Mouse (Mus musculus): ENCODE data around the gene Aen.

Aen gene

GRCm38 (mm10) chr7:78914896-78915510 lies 19.3 kb downstream of the Aen start:
- in situ Hi-C loops (cut with MboI; ENCODE audit: low pct_unique_long_range_greater_than_20kb in 1 of 2, low sequenced_read_pairs in 2 of 2, unreplicated experiment in 1 of 2): loop anchor here (5.0 to 25.0 kb wide), 3 partner anchors 172 to 447 kb away; no protein-coding TSS in a partner anchor

- in situ Hi-C loops (cut with MboI; ENCODE audit: low pct_unique_long_range_greater_than_20kb in 1 of 2, low sequenced_read_pairs in 2 of 2, unreplicated experiment in 1 of 2): loop anchor here (5.0 to 25.0 kb wide), 3 partner anchors 169 to 444 kb away; no protein-coding TSS in a partner anchor
These were observed 23.0 kb downstream of the Aen start for GRCm38 (mm10) chr7:78918686-78919085.

- in situ Hi-C loops (cut with MboI; ENCODE audit: low pct_unique_long_range_greater_than_20kb in 1 of 2, low sequenced_read_pairs in 2 of 2, unreplicated experiment in 1 of 2): loop anchor here (5.0 to 25.0 kb wide), 2 partner anchors 330 to 440 kb away; no protein-coding TSS in a partner anchor
These were observed 26.9 kb downstream of the Aen start for GRCm38 (mm10) chr7:78922506-78922905.

GRCm38 (mm10) chr7:78924300-78924699 lies 28.6 kb downstream of the Aen start:
- in situ Hi-C loops (cut with MboI; ENCODE audit: low pct_unique_long_range_greater_than_20kb in 1 of 2, low sequenced_read_pairs in 2 of 2, unreplicated experiment in 1 of 2): loop anchor here (5.0 to 25.0 kb wide), 2 partner anchors 328 to 438 kb away; no protein-coding TSS in a partner anchor

GRCm38 (mm10) chr7:78924796-78925195 lies 29.1 kb downstream of the Aen start:
- in situ Hi-C loops (cut with MboI; ENCODE audit: low pct_unique_long_range_greater_than_20kb in 1 of 2, low sequenced_read_pairs in 2 of 2, unreplicated experiment in 1 of 2): loop anchor here (5.0 to 25.0 kb wide), 2 partner anchors 328 to 438 kb away; no protein-coding TSS in a partner anchor

- in situ Hi-C loops (cut with MboI; ENCODE audit: low pct_unique_long_range_greater_than_20kb in 1 of 2, low sequenced_read_pairs in 2 of 2, unreplicated experiment in 1 of 2): no loop called here
These were observed 30.0 kb downstream of the Aen start for GRCm38 (mm10) chr7:78925680-78926079.

- in situ Hi-C loops (cut with MboI; ENCODE audit: low pct_unique_long_range_greater_than_20kb in 1 of 2, low sequenced_read_pairs in 2 of 2, unreplicated experiment in 1 of 2): no loop called here
These were observed 30.5 kb downstream of the Aen start for GRCm38 (mm10) chr7:78926156-78926555.

- in situ Hi-C loops (cut with MboI; ENCODE audit: low pct_unique_long_range_greater_than_20kb in 1 of 2, low sequenced_read_pairs in 2 of 2, unreplicated experiment in 1 of 2): no loop called here
These were observed 31.6 kb downstream of the Aen start for GRCm38 (mm10) chr7:78927266-78927665.

- in situ Hi-C loops (cut with MboI; ENCODE audit: low pct_unique_long_range_greater_than_20kb in 1 of 2, low sequenced_read_pairs in 2 of 2, unreplicated experiment in 1 of 2): no loop called here
These were observed 43.4 kb downstream of the Aen start for GRCm38 (mm10) chr7:78938957-78939602.

GRCm38 (mm10) chr7:78940971-78941370 lies 45.3 kb downstream of the Aen start:
- in situ Hi-C loops (cut with MboI; ENCODE audit: low pct_unique_long_range_greater_than_20kb in 1 of 2, low sequenced_read_pairs in 2 of 2, unreplicated experiment in 1 of 2): loop anchor here in 1 of 2 experiments (10.0 kb wide), 1 partner anchor 124 kb away; no protein-coding TSS in a partner anchor

- in situ Hi-C loops (cut with MboI; ENCODE audit: low pct_unique_long_range_greater_than_20kb in 1 of 2, low sequenced_read_pairs in 2 of 2, unreplicated experiment in 1 of 2): loop anchor here in 1 of 2 experiments (10.0 kb wide), 1 partner anchor 122 kb away; no protein-coding TSS in a partner anchor
These were observed 46.9 kb downstream of the Aen start for GRCm38 (mm10) chr7:78942544-78942943.

- in situ Hi-C loops (cut with MboI; ENCODE audit: low pct_unique_long_range_greater_than_20kb in 1 of 2, low sequenced_read_pairs in 2 of 2, unreplicated experiment in 1 of 2): no loop called here
These were observed 58.4 kb downstream of the Aen start for GRCm38 (mm10) chr7:78953886-78954572.

GRCm38 (mm10) chr7:78954619-78955018 lies 59.0 kb downstream of the Aen start:
- in situ Hi-C loops (cut with MboI; ENCODE audit: low pct_unique_long_range_greater_than_20kb in 1 of 2, low sequenced_read_pairs in 2 of 2, unreplicated experiment in 1 of 2): no loop called here

GRCm38 (mm10) chr7:78955086-78955485 lies 59.4 kb downstream of the Aen start:
- in situ Hi-C loops (cut with MboI; ENCODE audit: low pct_unique_long_range_greater_than_20kb in 1 of 2, low sequenced_read_pairs in 2 of 2, unreplicated experiment in 1 of 2): no loop called here

- in situ Hi-C loops (cut with MboI; ENCODE audit: low pct_unique_long_range_greater_than_20kb in 1 of 2, low sequenced_read_pairs in 2 of 2, unreplicated experiment in 1 of 2): no loop called here
These were observed 62.9 kb downstream of the Aen start for GRCm38 (mm10) chr7:78958499-78959073.
